Mouse (Mus musculus) midbrain, embryonic 11.5 days (tissue): ENCODE results near the gene Hsh2d. TPM values are rescaled to one million over a fixed set of nuclear protein-coding genes. Genes with fewer than 3 reads are reported as not detected.
A peak's percentile ranks its signal among the peaks of the same experiment; 100 is the strongest.

Source experiments
- ATAC-seq: fragments of 200-750 bp; cut with Nextera tagmentation; 2 replicates; pipeline ENCODE4 v1.8.0; 2017; ENCODE audit warnings: moderate TSS enrichment, moderate library complexity; ENCODE audit not compliant: low FRiP score
- DNase-seq: peaks from one replicate; pipeline ENCODE4 v3.0.0; 2015; ENCODE audit warnings: low spot score; ENCODE audit errors: missing footprints
- H3K27ac ChIP-seq: fragments of 300-500 bp; sonication (generic); 2 replicates; pipeline ENCODE4 v1.5.1; 2014; ENCODE audit warnings: low read depth, low read length
- H3K27me3 ChIP-seq: fragments of 300-500 bp; sonication (generic); 2 replicates; pipeline ENCODE4 v1.6.1; 2014; ENCODE audit warnings: mild to moderate bottlenecking, low read length, moderate library complexity, mixed read lengths; ENCODE audit not compliant: control insufficient read depth, insufficient read depth
- H3K36me3 ChIP-seq: fragments of 300-500 bp; sonication (generic); 2 replicates; pipeline ENCODE4 v1.6.1; 2014; ENCODE audit warnings: mild to moderate bottlenecking, low read length, moderate library complexity, mixed read lengths; ENCODE audit not compliant: control insufficient read depth, insufficient read depth
- H3K4me1 ChIP-seq: fragments of 300-500 bp; sonication (generic); 2 replicates; pipeline ENCODE4 v1.6.1; 2014; ENCODE audit warnings: low read length; ENCODE audit not compliant: control insufficient read depth, insufficient read depth
- H3K4me2 ChIP-seq: fragments of 300-500 bp; sonication (generic); 2 replicates; pipeline ENCODE4 v1.6.1; 2014; ENCODE audit warnings: mild to moderate bottlenecking, moderate library complexity
- H3K4me3 ChIP-seq: fragments of 300-500 bp; sonication (generic); 2 replicates; pipeline ENCODE4 v1.5.1; 2014; ENCODE audit warnings: low read depth, low read length
- H3K9ac ChIP-seq: fragments of 300-500 bp; sonication (generic); 2 replicates; pipeline ENCODE4 v1.6.1; 2014; ENCODE audit warnings: low read length
- H3K9me3 ChIP-seq: fragments of 300-500 bp; sonication (generic); 2 replicates; pipeline ENCODE4 v1.6.1; 2016; ENCODE audit warnings: low read length; ENCODE audit not compliant: control insufficient read depth
- WGBS: fragments of 180-500 bp; shearing (Covaris S2); extraction: QIAGEN DNeasy Blood & Tissue Kit; methylation state at CpG from one replicate; pipeline ENCODE4 v1.1.7; 2014; 5-methylcytosine and 5-hydroxymethylcytosine counted together
- polyA plus RNA-seq: library from polyadenylated mRNA; unstranded; fragments of >200 nt; fragmentation: Nextera tagmentation; extraction: Ambion mirVana; gene quantifications from 2 replicates; pipeline ENCODE4 v1.2.1, GENCODE M21; 2014

Gene Hsh2d
- polyA plus RNA-seq, 1 experiment from 2014 or later: not detected

GRCm38 (mm10) chr8:72222656-72223055, 33.2 kb downstream of the Hsh2d start:
- no peak for DNase-seq
- WGBS: 94% methylated on average over 5 of the region's 5 CpGs
- H3K36me3 ChIP-seq: peaks cover 12% of the 10 kb centered on the region; the same call in 1 of the 2 replicates
- no peak for ATAC-seq
- no peak overlapping the region for H3K27ac ChIP-seq
- no peaks in the 10 kb centered on the region for H3K9me3 ChIP-seq
- no peak overlapping the region for H3K9ac ChIP-seq
- no peak overlapping the region for H3K4me2 ChIP-seq
- H3K27me3 ChIP-seq: no peaks in the 10 kb centered on the region
- H3K4me1 ChIP-seq: peaks cover 5% of the 10 kb centered on the region
- H3K4me3 ChIP-seq: no peak overlapping the region

- no peaks in the 10 kb centered on the region for H3K27me3 ChIP-seq
- peak within 1 kb of the TSS; percentile 61 for H3K4me3 ChIP-seq
- H3K27ac ChIP-seq: peak within 1 kb of the TSS; percentile 94
- DNase-seq (peak; percentile 99), ATAC-seq (peak; percentile 97)
- no peaks in the 10 kb centered on the region for H3K36me3 ChIP-seq
- H3K9ac ChIP-seq: peak within 1 kb of the TSS; percentile 74
- H3K9me3 ChIP-seq: no peaks in the 10 kb centered on the region
- H3K4me1 ChIP-seq: peaks cover 6% of the 10 kb centered on the region
- H3K4me2 ChIP-seq: peak within 1 kb of the TSS; percentile 59
- WGBS: under 1% methylated on average over 54 of the region's 54 CpGs
These were observed 50.3 kb downstream of the Hsh2d start, which contains the start of gene Ap1m1 for GRCm38 (mm10) chr8:72239499-72240402. Ap1m1 (plus strand) TSS chr8:72240018.

GRCm38 (mm10) chr8:72240403-72240763, 50.9 kb downstream of the Hsh2d start:
- no peak for ATAC-seq
- Histone ChIP-seq H3K36me3 (no peaks in the 10 kb centered on the region), H3K9ac (peak overlapping the region; percentile 74), H3K4me3 (peak overlapping the region; percentile 61), H3K4me2 (peak overlapping the region; percentile 59), H3K4me1 (peaks cover 6% of the 10 kb centered on the region), H3K27ac (peak overlapping the region; percentile 94), H3K27me3 (no peaks in the 10 kb centered on the region), H3K9me3 (no peaks in the 10 kb centered on the region)
- no peak for DNase-seq
- WGBS: under 1% methylated on average over 24 of the region's 24 CpGs

GRCm38 (mm10) chr8:72240951-72241350, 51.5 kb downstream of the Hsh2d start:
- Histone ChIP-seq H3K4me2 (peak overlapping the region; percentile 59), H3K27me3 (no peaks in the 10 kb centered on the region), H3K36me3 (no peaks in the 10 kb centered on the region), H3K9me3 (no peaks in the 10 kb centered on the region), H3K9ac (peak overlapping the region; percentile 74), H3K4me1 (peaks cover 6% of the 10 kb centered on the region), H3K27ac (peak overlapping the region; percentile 94; the same call in 1 of the 2 replicates), H3K4me3 (peak overlapping the region; percentile 61)
- no peak for ATAC-seq
- DNase-seq: no peak
- WGBS: 74% methylated on average over 7 of the region's 7 CpGs

- Histone ChIP-seq H3K9me3 (no peaks in the 10 kb centered on the region), H3K4me2 (no peak overlapping the region), H3K4me3 (no peak overlapping the region), H3K27me3 (no peaks in the 10 kb centered on the region), H3K36me3 (no peaks in the 10 kb centered on the region), H3K4me1 (peaks cover 6% of the 10 kb centered on the region), H3K27ac (no peak overlapping the region), H3K9ac (no peak overlapping the region)
- 81% methylated on average over 1 of the region's 1 CpGs for WGBS
- ATAC-seq: no peak
- DNase-seq: no peak
These were observed 52.8 kb downstream of the Hsh2d start for GRCm38 (mm10) chr8:72242226-72242625.

GRCm38 (mm10) chr8:72244610-72245009, 55.2 kb downstream of the Hsh2d start:
- no peak for ATAC-seq
- H3K9me3 ChIP-seq: no peaks in the 10 kb centered on the region
- H3K4me1 ChIP-seq: peaks cover 6% of the 10 kb centered on the region
- no peak overlapping the region for H3K4me2 ChIP-seq
- no peak overlapping the region for H3K4me3 ChIP-seq
- no peaks in the 10 kb centered on the region for H3K27me3 ChIP-seq
- no peaks in the 10 kb centered on the region for H3K36me3 ChIP-seq
- H3K9ac ChIP-seq: no peak overlapping the region
- no peak for DNase-seq
- no peak overlapping the region for H3K27ac ChIP-seq
- 82% methylated on average over 2 of the region's 2 CpGs for WGBS

Other genes starting within 250 kb of the Hsh2d start
- 25.7 and 28.4 TPM in 2 replicates for gene Zfp961, start 238.6 kb upstream of the Hsh2d start, polyA plus RNA-seq
- gene Cyp4f18, start 180.0 kb upstream of the Hsh2d start, polyA plus RNA-seq: 0.22 and 0.41 TPM in 2 replicates
- not detected in 2 replicates for gene Olfr372, start 148.4 kb upstream of the Hsh2d start, polyA plus RNA-seq
- not detected in 2 replicates for gene Olfr373, start 106.5 kb upstream of the Hsh2d start, polyA plus RNA-seq
- gene Olfr374, start 82.6 kb upstream of the Hsh2d start, polyA plus RNA-seq: not detected in 2 replicates
- 548 and 589 TPM in 2 replicates for gene Tpm4, start 54.7 kb upstream of the Hsh2d start, polyA plus RNA-seq
- 103 and 107 TPM in 2 replicates for gene Rab8a, start 28.4 kb upstream of the Hsh2d start, polyA plus RNA-seq
- gene Cib3, start 23.2 kb downstream of the Hsh2d start, polyA plus RNA-seq: not detected in 2 replicates
- gene Gm11034, start 24.0 kb downstream of the Hsh2d start, polyA plus RNA-seq: not detected in 2 replicates
- gene Fam32a, start 30.1 kb downstream of the Hsh2d start, polyA plus RNA-seq: 73.1 and 77.8 TPM in 2 replicates
- 170 and 173 TPM in 2 replicates for gene Ap1m1, start 50.4 kb downstream of the Hsh2d start, polyA plus RNA-seq
- gene Gm10282, start 115.6 kb downstream of the Hsh2d start, polyA plus RNA-seq: 39.3 and 42.3 TPM in 2 replicates
- gene Klf2, start 129.4 kb downstream of the Hsh2d start, polyA plus RNA-seq: 5.0 and 6.5 TPM in 2 replicates
- 67.6 and 71.3 TPM in 2 replicates for gene Eps15l1, start 231.8 kb downstream of the Hsh2d start, polyA plus RNA-seq